Mouse (Mus musculus) lung, embryonic 15.5 days (tissue): ENCODE data around the gene Fip1l1. TPM values are rescaled to one million over a fixed set of nuclear protein-coding genes. Genes with fewer than 3 reads are reported as not detected.
A peak's percentile ranks its signal among the peaks of the same experiment; 100 is the strongest.

ENCODE experiments used
- ATAC-seq: fragments of 200-750 bp; cut with Nextera tagmentation; 2 replicates; pipeline ENCODE4 v1.8.0; 2017; ENCODE audit warnings: moderate number of reproducible peaks, borderline replicate concordance; ENCODE audit not compliant: low FRiP score, low TSS enrichment; ENCODE audit errors: extremely low read depth
- H3K27ac ChIP-seq: fragments of 300-500 bp; sonication (generic); 2 replicates; pipeline ENCODE4 v1.5.1; 2015; ENCODE audit warnings: moderate library complexity, mild to moderate bottlenecking, inconsistent platforms
- H3K27me3 ChIP-seq: fragments of 300-500 bp; sonication (generic); 2 replicates; pipeline ENCODE4 v1.6.1; 2015; ENCODE audit warnings: inconsistent platforms
- H3K36me3 ChIP-seq: fragments of 300-500 bp; sonication (generic); 2 replicates; pipeline ENCODE4 v1.6.1; 2015; ENCODE audit warnings: inconsistent platforms
- H3K4me1 ChIP-seq: fragments of 300-500 bp; sonication (generic); 2 replicates; pipeline ENCODE4 v1.6.1; 2015; ENCODE audit warnings: inconsistent platforms
- H3K4me2 ChIP-seq: fragments of 300-500 bp; sonication (generic); 2 replicates; pipeline ENCODE4 v1.6.1; 2015; ENCODE audit warnings: inconsistent platforms, mild to moderate bottlenecking, moderate library complexity
- H3K4me3 ChIP-seq: fragments of 300-500 bp; sonication (generic); 2 replicates; pipeline ENCODE4 v1.5.1; 2015; ENCODE audit warnings: mild to moderate bottlenecking, inconsistent platforms
- H3K9ac ChIP-seq: fragments of 300-500 bp; sonication (generic); 2 replicates; pipeline ENCODE4 v1.6.1; 2015; ENCODE audit warnings: inconsistent platforms
- H3K9me3 ChIP-seq: fragments of 300-500 bp; sonication (generic); 2 replicates; pipeline ENCODE4 v1.6.1; 2016; ENCODE audit warnings: inconsistent platforms
- WGBS: fragments of 180-500 bp; shearing (Covaris S2); methylation state at CpG from one replicate; pipeline ENCODE4 v1.1.7; 2015; 5-methylcytosine and 5-hydroxymethylcytosine counted together
- polyA plus RNA-seq: library from polyadenylated mRNA; unstranded; fragments of >200 nt; fragmentation: Nextera tagmentation; extraction: Ambion mirVana; gene quantifications from 2 replicates; pipeline ENCODE4 v1.2.1, GENCODE M21; 2015

Gene Fip1l1
- polyA plus RNA-seq, 1 experiment from 2014 or later = 85.0 TPM

- no peak overlapping the region for H3K27ac ChIP-seq
- no peak for ATAC-seq
- WGBS = 84% methylated on average over 7 of the region's 7 CpGs
These were observed 53.9 kb downstream of the Fip1l1 start for GRCm38 (mm10) chr5:74589133-74589532.

GRCm38 (mm10) chr5:74591413-74591812, 56.2 kb downstream of the Fip1l1 start:
- H3K9ac ChIP-seq = no peak overlapping the region
- H3K27ac ChIP-seq = no peak overlapping the region
- peaks cover 73% of the 10 kb centered on the region for H3K36me3 ChIP-seq
- no peaks in the 10 kb centered on the region for H3K27me3 ChIP-seq
- no peak for ATAC-seq
- WGBS = 79% methylated on average over 5 of the region's 5 CpGs
- no peak overlapping the region for H3K4me3 ChIP-seq
- H3K4me1 ChIP-seq = no peaks in the 10 kb centered on the region
- no peaks in the 10 kb centered on the region for H3K9me3 ChIP-seq
- no peak overlapping the region for H3K4me2 ChIP-seq

More at GRCm38 (mm10) chr5:74589133-74589532, 53.9 kb downstream of the Fip1l1 start:
- no peak overlapping the region for H3K4me2 ChIP-seq
- H3K4me1 ChIP-seq = no peaks in the 10 kb centered on the region
- H3K36me3 ChIP-seq = peaks cover 57% of the 10 kb centered on the region
- H3K9ac ChIP-seq = no peak overlapping the region
- H3K9me3 ChIP-seq = no peaks in the 10 kb centered on the region
- no peak overlapping the region for H3K4me3 ChIP-seq
- no peaks in the 10 kb centered on the region for H3K27me3 ChIP-seq

- 73% methylated on average over 8 of the region's 8 CpGs for WGBS
These were observed 57.9 kb downstream of the Fip1l1 start for GRCm38 (mm10) chr5:74593147-74593546.

GRCm38 (mm10) chr5:74600010-74600409, 64.8 kb downstream of the Fip1l1 start:
- H3K4me2 ChIP-seq = no peak overlapping the region
- no peaks in the 10 kb centered on the region for H3K9me3 ChIP-seq
- H3K36me3 ChIP-seq = peaks cover 27% of the 10 kb centered on the region
- no peak overlapping the region for H3K9ac ChIP-seq
- 75% methylated on average over 5 of the region's 5 CpGs for WGBS
- no peak for ATAC-seq
- no peaks in the 10 kb centered on the region for H3K27me3 ChIP-seq
- H3K4me3 ChIP-seq = no peak overlapping the region
- peaks cover 15% of the 10 kb centered on the region for H3K4me1 ChIP-seq
- H3K27ac ChIP-seq = no peak overlapping the region

More at GRCm38 (mm10) chr5:74593147-74593546, 57.9 kb downstream of the Fip1l1 start:
- Histone ChIP-seq H3K4me2 (no peak overlapping the region), H3K27me3 (no peaks in the 10 kb centered on the region), H3K27ac (no peak overlapping the region), H3K4me3 (no peak overlapping the region), H3K9me3 (no peaks in the 10 kb centered on the region), H3K9ac (no peak overlapping the region), H3K36me3 (peaks cover 72% of the 10 kb centered on the region), H3K4me1 (no peaks in the 10 kb centered on the region)
- ATAC-seq = no peak

GRCm38 (mm10) chr5:74601171-74601570, 65.9 kb downstream of the Fip1l1 start:
- no peak overlapping the region for H3K4me2 ChIP-seq
- no peak overlapping the region for H3K9ac ChIP-seq
- peaks cover 20% of the 10 kb centered on the region for H3K36me3 ChIP-seq
- WGBS = 49% methylated on average over 3 of the region's 3 CpGs
- ATAC-seq = no peak
- peaks cover 15% of the 10 kb centered on the region for H3K4me1 ChIP-seq
- H3K27me3 ChIP-seq = no peaks in the 10 kb centered on the region
- no peak overlapping the region for H3K27ac ChIP-seq
- H3K9me3 ChIP-seq = no peaks in the 10 kb centered on the region
- no peak overlapping the region for H3K4me3 ChIP-seq

- 47% methylated on average over 6 of the region's 6 CpGs for WGBS
- Histone ChIP-seq H3K27me3 (no peaks in the 10 kb centered on the region), H3K4me2 (no peak overlapping the region), H3K27ac (no peak overlapping the region), H3K9me3 (no peaks in the 10 kb centered on the region), H3K4me1 (peaks cover 15% of the 10 kb centered on the region), H3K4me3 (no peak overlapping the region), H3K36me3 (peaks cover 14% of the 10 kb centered on the region), H3K9ac (no peak overlapping the region)
- peak; percentile 59; the same call in 1 of the 2 replicates for ATAC-seq
These were observed 66.7 kb downstream of the Fip1l1 start for GRCm38 (mm10) chr5:74601965-74602364.

GRCm38 (mm10) chr5:74602371-74602770, 67.1 kb downstream of the Fip1l1 start:
- H3K9ac ChIP-seq = no peak overlapping the region
- peaks cover 12% of the 10 kb centered on the region for H3K36me3 ChIP-seq
- H3K4me1 ChIP-seq = peaks cover 15% of the 10 kb centered on the region
- ATAC-seq = peak; percentile 57; the same call in 1 of the 2 replicates
- 41% methylated on average over 10 of the region's 10 CpGs for WGBS
- H3K4me2 ChIP-seq = no peak overlapping the region
- no peaks in the 10 kb centered on the region for H3K27me3 ChIP-seq
- H3K9me3 ChIP-seq = no peaks in the 10 kb centered on the region
- H3K4me3 ChIP-seq = no peak overlapping the region
- H3K27ac ChIP-seq = no peak overlapping the region

- H3K36me3 ChIP-seq = peaks cover 6% of the 10 kb centered on the region
- no peak overlapping the region for H3K27ac ChIP-seq
- no peaks in the 10 kb centered on the region for H3K9me3 ChIP-seq
- H3K4me3 ChIP-seq = no peak overlapping the region
- 55% methylated on average over 4 of the region's 4 CpGs for WGBS
- H3K9ac ChIP-seq = no peak overlapping the region
- no peak for ATAC-seq
- H3K4me1 ChIP-seq = peaks cover 15% of the 10 kb centered on the region
- no peaks in the 10 kb centered on the region for H3K27me3 ChIP-seq
- no peak overlapping the region for H3K4me2 ChIP-seq
These were observed 68.1 kb downstream of the Fip1l1 start for GRCm38 (mm10) chr5:74603306-74603705.

GRCm38 (mm10) chr5:74606213-74606612, 71.0 kb downstream of the Fip1l1 start:
- ATAC-seq = no peak
- WGBS = 84% methylated on average over 8 of the region's 8 CpGs

GRCm38 (mm10) chr5:74610511-74610910, 75.3 kb downstream of the Fip1l1 start:
- Histone ChIP-seq H3K4me3 (no peak overlapping the region), H3K4me2 (no peak overlapping the region), H3K4me1 (peaks cover 9% of the 10 kb centered on the region), H3K27ac (no peak overlapping the region), H3K27me3 (peaks cover 4% of the 10 kb centered on the region; the same call in 1 of the 2 replicates), H3K36me3 (no peaks in the 10 kb centered on the region), H3K9me3 (no peaks in the 10 kb centered on the region), H3K9ac (no peak overlapping the region)
- ATAC-seq = no peak
- 69% methylated on average over 10 of the region's 10 CpGs for WGBS

More at GRCm38 (mm10) chr5:74606213-74606612, 71.0 kb downstream of the Fip1l1 start:
- no peak overlapping the region for H3K27ac ChIP-seq
- no peak overlapping the region for H3K9ac ChIP-seq
- no peak overlapping the region for H3K4me2 ChIP-seq
- H3K4me1 ChIP-seq = peaks cover 15% of the 10 kb centered on the region
- H3K4me3 ChIP-seq = no peak overlapping the region
- no peaks in the 10 kb centered on the region for H3K36me3 ChIP-seq
- no peaks in the 10 kb centered on the region for H3K9me3 ChIP-seq
- no peaks in the 10 kb centered on the region; the same call in 1 of the 2 replicates for H3K27me3 ChIP-seq

- no peaks in the 10 kb centered on the region for H3K36me3 ChIP-seq
- no peaks in the 10 kb centered on the region for H3K9me3 ChIP-seq
- no peak overlapping the region for H3K4me3 ChIP-seq
- no peak overlapping the region for H3K27ac ChIP-seq
- peak; percentile 27 for ATAC-seq
- 44% methylated on average over 5 of the region's 5 CpGs for WGBS
- no peak overlapping the region; the same call in 1 of the 2 replicates for H3K4me2 ChIP-seq
- H3K4me1 ChIP-seq = peaks cover 9% of the 10 kb centered on the region
- no peak overlapping the region for H3K9ac ChIP-seq
- H3K27me3 ChIP-seq = peaks cover 9% of the 10 kb centered on the region; the same call in 1 of the 2 replicates
These were observed 77.5 kb downstream of the Fip1l1 start for GRCm38 (mm10) chr5:74612713-74613112.

- Histone ChIP-seq H3K4me1 (peaks cover 9% of the 10 kb centered on the region), H3K27ac (0 out of 2 replicates have a peak overlapping the region, but pooled peaks have one; percentile 8), H3K9ac (no peak overlapping the region), H3K4me3 (no peak overlapping the region), H3K9me3 (no peaks in the 10 kb centered on the region), H3K4me2 (peak overlapping the region; percentile 30), H3K36me3 (no peaks in the 10 kb centered on the region), H3K27me3 (peaks cover 9% of the 10 kb centered on the region; the same call in 1 of the 2 replicates)
- WGBS = 13% methylated on average over 18 of the region's 18 CpGs
- 0 out of 2 replicates have a peak, but pooled peaks have one; percentile 27 for ATAC-seq
These were observed 78.4 kb downstream of the Fip1l1 start for GRCm38 (mm10) chr5:74613491-74614151.
